ENCODE assay signal across 12 mouse cellular contexts in genomic region chr17:27303633-27304479, GRCm38 (mm10).
DNase-seq lines count a peak whose midpoint lies in the region; ATAC-seq lines count a peak whose summit lies in the region.
"Had no signal": no experiment of that assay in that cellular context is flagged by ENCODE, and none has a peak within 500 bp of the region (broad histone marks: within the 10 kb centered on the region; RNA-seq: fewer than 3 reads in every experiment).

No protein-coding gene starts in this region.

- 0 out of 2 replicates have a peak, but pooled peaks have one; percentile 34 for ATAC-seq in forebrain, embryonic 14.5 days
- ATAC-seq in forebrain, embryonic 11.5 days (replicated peaks; ENCODE audit: low FRiP score): no peak
- ATAC-seq in erythroblast, adult 5-6 weeks (replicated peaks; ENCODE audit: low FRiP score, poor library complexity, severe bottlenecking): no peak

- H3K27ac ChIP-seq in forebrain, embryonic 14.5 days (ENCODE audit: low read depth, low read length): no peak overlapping the region
- H3K27ac ChIP-seq in forebrain, embryonic 11.5 days (ENCODE audit: low read depth, low read length): no peak overlapping the region
- H3K27ac ChIP-seq: lung, embryonic 15.5 days; neural tube, embryonic 12.5 days had no signal

- H3K36me3 ChIP-seq in forebrain, embryonic 14.5 days (ENCODE audit: control insufficient read depth, insufficient read depth, low read length): no peaks in the 10 kb centered on the region
- no peaks in the 10 kb centered on the region for H3K36me3 ChIP-seq in forebrain, embryonic 11.5 days (ENCODE audit: control insufficient read depth, insufficient read depth, low read length)
- H3K36me3 ChIP-seq: hindbrain, embryonic 10.5 days; lung, embryonic 15.5 days; neural tube, embryonic 12.5 days had no signal

- H3K9me3 ChIP-seq in forebrain, embryonic 14.5 days (replicated peaks; ENCODE audit: control insufficient read depth, low read length): no peaks in the 10 kb centered on the region
- no peaks in the 10 kb centered on the region for H3K9me3 ChIP-seq in forebrain, embryonic 11.5 days (ENCODE audit: control insufficient read depth, low read length)
- H3K9me3 ChIP-seq: hindbrain, embryonic 10.5 days; lung, embryonic 15.5 days; neural tube, embryonic 12.5 days had no signal

- peak; percentile 76 for DNase-seq in forebrain, embryonic 14.5 days (ENCODE audit: low spot score)
- DNase-seq in forebrain, embryonic 11.5 days (ENCODE audit: low spot score): no peak
- peak; percentile 78 for DNase-seq in left cerebral cortex, postnatal 4 days
- no peak for DNase-seq in left cerebral cortex, adult 18-20 months (ENCODE audit: low spot score in 2 of 2)
- DNase-seq in cerebellum, adult 11-12 months: peak; percentile 75
- peak; percentile 78 to 82 for DNase-seq in cerebellum, postnatal 36 days
- DNase-seq: thymus, postnatal 36 days had no signal

- H3K4me1 ChIP-seq in forebrain, embryonic 14.5 days (ENCODE audit: control insufficient read depth, insufficient read depth, low read length): no peaks in the 10 kb centered on the region
- H3K4me1 ChIP-seq in forebrain, embryonic 11.5 days (replicated peaks; ENCODE audit: control insufficient read depth, insufficient read depth, low read length): no peaks in the 10 kb centered on the region
- H3K4me1 ChIP-seq: lung, embryonic 15.5 days had no signal

- H3K27me3 ChIP-seq in forebrain, embryonic 14.5 days (replicated peaks; ENCODE audit: control insufficient read depth, insufficient read depth, low read length): no peaks in the 10 kb centered on the region
- no peaks in the 10 kb centered on the region for H3K27me3 ChIP-seq in forebrain, embryonic 11.5 days (ENCODE audit: control insufficient read depth, insufficient read depth, low read length)
- H3K27me3 ChIP-seq: lung, embryonic 15.5 days; neural tube, embryonic 12.5 days had no signal

- intact Hi-C loops in left cerebral cortex, postnatal 4 days (cut with DNase I): no loop called here

- 76% methylated on average over 17 of the region's 17 CpGs for WGBS in forebrain, embryonic 14.5 days
- 86% methylated on average over 17 of the region's 17 CpGs for WGBS in forebrain, embryonic 11.5 days

- H3K4me3 ChIP-seq in forebrain, embryonic 14.5 days (ENCODE audit: low read depth, low read length): no peak overlapping the region
- H3K4me3 ChIP-seq in forebrain, embryonic 11.5 days (ENCODE audit: low read depth, low read length): no peak overlapping the region
- H3K4me3 ChIP-seq: hindbrain, embryonic 10.5 days; lung, embryonic 15.5 days; megakaryocyte, embryonic 14.5 days; neural tube, embryonic 12.5 days had no signal

- no peak overlapping the region for H3K9ac ChIP-seq in forebrain, embryonic 14.5 days (ENCODE audit: low read length)
- H3K9ac ChIP-seq in forebrain, embryonic 11.5 days (ENCODE audit: low read length): no peak overlapping the region
- H3K9ac ChIP-seq: lung, embryonic 15.5 days; neural tube, embryonic 12.5 days had no signal

- H3K4me2 ChIP-seq in forebrain, embryonic 14.5 days (ENCODE audit: low read length): no peak overlapping the region
- no peak overlapping the region for H3K4me2 ChIP-seq in forebrain, embryonic 11.5 days (ENCODE audit: low read depth, low read length, severe bottlenecking)
- H3K4me2 ChIP-seq: lung, embryonic 15.5 days; neural tube, embryonic 12.5 days had no signal

Comparison
In these comparisons a context has a peak if more than half of its experiments do, and no peak if none do; other contexts are left out.
1. DNase-seq: peak in forebrain, embryonic 14.5 days (single experiment), left cerebral cortex, postnatal 4 days (single experiment), cerebellum, adult 11-12 months (single experiment) and cerebellum, postnatal 36 days (2 of 2); none in forebrain, embryonic 11.5 days (single experiment) and left cerebral cortex, adult 18-20 months (0 of 2).